22 mouse cellular contexts compared by ENCODE assay signal in genomic region chrX:142111236-142111635, GRCm38 (mm10).
"Had no signal": no experiment of that assay in that cellular context is flagged by ENCODE, and none has a peak within 500 bp of the region (broad histone marks: within the 10 kb centered on the region; RNA-seq: fewer than 3 reads in every experiment).

No protein-coding gene starts in this region.

- ATAC-seq: liver, embryonic 12.5 days; midbrain, embryonic 15.5 days had no signal

- H3K4me2 ChIP-seq: kidney, embryonic 15.5 days; limb, embryonic 13.5 days; liver, embryonic 12.5 days; liver, embryonic 15.5 days; lung, embryonic 15.5 days; midbrain, embryonic 11.5 days; midbrain, embryonic 15.5 days; stomach, embryonic 15.5 days had no signal

- H3K9me3 ChIP-seq: kidney, embryonic 15.5 days; limb, embryonic 10.5 days; limb, embryonic 13.5 days; liver, embryonic 12.5 days; liver, embryonic 15.5 days; lung, embryonic 15.5 days; megakaryocyte, embryonic 14.5 days; midbrain, embryonic 15.5 days; stomach, embryonic 15.5 days had no signal

- H3K4me1 ChIP-seq: kidney, embryonic 15.5 days; limb, embryonic 10.5 days; limb, embryonic 13.5 days; liver, embryonic 12.5 days; liver, embryonic 15.5 days; lung, embryonic 15.5 days; megakaryocyte, embryonic 14.5 days; midbrain, embryonic 15.5 days; stomach, embryonic 15.5 days had no signal

- H3K36me3 ChIP-seq: kidney, embryonic 15.5 days; limb, embryonic 10.5 days; limb, embryonic 13.5 days; liver, embryonic 12.5 days; liver, embryonic 15.5 days; lung, embryonic 15.5 days; midbrain, embryonic 15.5 days; stomach, embryonic 15.5 days had no signal

- H3K27ac ChIP-seq: kidney, embryonic 15.5 days; limb, embryonic 10.5 days; limb, embryonic 13.5 days; liver, embryonic 12.5 days; liver, embryonic 15.5 days; lung, embryonic 15.5 days; midbrain, embryonic 15.5 days; stomach, embryonic 15.5 days had no signal

- H3K27me3 ChIP-seq: stomach, embryonic 15.5 days had no signal

- H3K4me3 ChIP-seq: kidney, embryonic 15.5 days; limb, embryonic 10.5 days; limb, embryonic 13.5 days; liver, embryonic 12.5 days; liver, embryonic 15.5 days; lung, embryonic 15.5 days; megakaryocyte, embryonic 14.5 days; midbrain, embryonic 15.5 days; stomach, embryonic 15.5 days had no signal

- DNase-seq: kidney, adult 11 months; kidney, adult 8-10 months; kidney, postnatal 10 days; kidney, postnatal 36 days; layer of hippocampus, postnatal 36 days; liver; lung, adult 18-20 months; lung, postnatal 10 days; lung, postnatal 36 days; right cerebral cortex, postnatal 25 days; spleen, adult 18-20 months; thymus, postnatal 25 days had no signal

- H3K9ac ChIP-seq: kidney, embryonic 15.5 days; limb, embryonic 13.5 days; liver, embryonic 12.5 days; liver, embryonic 15.5 days; lung, embryonic 15.5 days; midbrain, embryonic 15.5 days; stomach, embryonic 15.5 days had no signal
